Mouse (Mus musculus) stomach, embryonic 14.5 days (tissue): ENCODE measurements around the gene Ntn1. TPM values are rescaled to one million over a fixed set of nuclear protein-coding genes. Genes with fewer than 3 reads are reported as not detected.

ENCODE experiments used
- ATAC-seq: fragments of 200-750 bp; cut with Nextera tagmentation; 2 replicates; pipeline ENCODE4 v1.8.0; 2017; ENCODE audit warnings: low read depth, moderate TSS enrichment; ENCODE audit not compliant: insufficient number of reproducible peaks, insufficient read depth, low FRiP score
- H3K27ac ChIP-seq: fragments of 300-500 bp; sonication (generic); 2 replicates; pipeline ENCODE4 v1.5.1; 2014; ENCODE audit warnings: mild to moderate bottlenecking, low read length, moderate library complexity, mixed read lengths
- H3K27me3 ChIP-seq: fragments of 300-500 bp; sonication (generic); 2 replicates; pipeline ENCODE4 v1.6.1; 2014; ENCODE audit warnings: low read length, control low read depth, mixed read lengths; ENCODE audit not compliant: control insufficient read depth, insufficient read depth
- H3K36me3 ChIP-seq: fragments of 300-500 bp; sonication (generic); 2 replicates; pipeline ENCODE4 v1.6.1; 2014; ENCODE audit warnings: mild to moderate bottlenecking, control low read depth, low read length, moderate library complexity, mixed read lengths; ENCODE audit not compliant: control insufficient read depth, insufficient read depth
- H3K4me1 ChIP-seq: fragments of 300-500 bp; sonication (generic); 2 replicates; pipeline ENCODE4 v1.6.1; 2014; ENCODE audit warnings: low read length, control low read depth, mixed read lengths; ENCODE audit not compliant: control insufficient read depth, insufficient read depth
- H3K4me2 ChIP-seq: fragments of 300-500 bp; sonication (generic); replicated peaks from 2 replicates; pipeline ENCODE4 v1.6.1; 2014; ENCODE audit warnings: low read depth, low read length, control low read depth
- H3K4me3 ChIP-seq: fragments of 300-500 bp; sonication (generic); 2 replicates; pipeline ENCODE4 v1.5.1; 2014; ENCODE audit warnings: low read depth, low read length, control low read depth
- H3K9ac ChIP-seq: fragments of 300-500 bp; sonication (generic); replicated peaks from 2 replicates; pipeline ENCODE4 v1.6.1; 2014; ENCODE audit warnings: low read depth, mild to moderate bottlenecking, control low read depth, low read length, moderate library complexity, mixed read lengths
- H3K9me3 ChIP-seq: fragments of 300-500 bp; sonication (generic); 2 replicates; pipeline ENCODE4 v1.6.1; 2016; ENCODE audit warnings: low read depth, low read length, control low read depth; ENCODE audit not compliant: control insufficient read depth
- WGBS: fragments of 180-500 bp; shearing (Covaris S2); extraction: QIAGEN DNeasy Blood & Tissue Kit; methylation state at CpG from one replicate; pipeline ENCODE4 v1.1.7; 2014; 5-methylcytosine and 5-hydroxymethylcytosine counted together
- polyA plus RNA-seq: library from polyadenylated mRNA; unstranded; fragments of >200 nt; fragmentation: Nextera tagmentation; extraction: Ambion mirVana; gene quantifications from 2 replicates; pipeline ENCODE4 v1.2.1, GENCODE M21; 2014

Gene Ntn1
- polyA plus RNA-seq, 1 experiment from 2014 or later = 8.7 TPM

DNA sequence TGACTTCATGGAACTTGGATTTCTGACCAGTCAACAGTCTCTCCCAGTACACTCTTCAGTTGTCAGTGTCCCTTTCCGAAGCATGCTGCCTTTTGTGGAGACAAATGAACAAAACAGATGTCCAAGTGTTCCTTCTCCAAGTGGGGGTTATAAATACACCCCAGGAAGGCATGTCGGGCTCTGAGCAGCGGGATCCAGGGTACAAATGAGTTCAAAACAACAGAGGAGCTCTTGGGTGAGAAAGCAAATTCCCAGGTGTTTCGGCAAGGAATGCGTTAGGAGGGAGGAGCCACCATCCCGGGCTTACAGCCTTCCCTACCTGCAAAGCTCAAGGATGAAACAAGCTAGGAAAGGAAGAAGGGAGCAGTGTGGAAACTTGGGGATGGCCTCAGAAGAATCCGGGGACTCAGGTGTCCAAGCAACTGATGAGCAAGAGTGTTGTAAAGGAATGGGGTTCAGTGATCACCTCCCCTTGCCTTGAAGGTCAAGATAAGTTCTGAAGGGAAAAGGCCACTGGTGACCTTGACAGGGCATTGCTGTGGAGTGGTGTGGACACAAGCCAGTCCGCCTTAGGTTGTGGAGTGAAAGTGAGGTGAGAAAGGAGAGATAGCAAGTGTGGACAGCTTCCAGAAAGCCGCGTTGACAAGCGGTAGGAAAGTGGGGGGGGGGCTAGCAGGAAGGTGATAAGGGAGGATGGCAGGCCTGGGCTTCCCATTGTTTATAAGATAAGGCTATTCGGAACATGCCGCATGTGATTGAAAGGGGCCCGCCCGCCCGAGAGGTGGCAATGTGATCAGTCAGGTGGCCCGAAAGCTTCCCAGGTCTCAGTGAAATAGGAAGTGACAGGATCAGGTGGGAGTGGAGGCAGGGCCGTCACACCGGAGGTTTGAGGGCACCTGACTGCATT lies 10.0 kb downstream of the Ntn1 start:
- H3K9ac ChIP-seq = no peak overlapping the region
- H3K4me2 ChIP-seq = no peak overlapping the region
- H3K4me1 ChIP-seq = peaks cover 2% of the 10 kb centered on the region
- H3K27me3 ChIP-seq = peaks cover 21% of the 10 kb centered on the region
- H3K36me3 ChIP-seq = no peaks in the 10 kb centered on the region
- H3K27ac ChIP-seq = no peak overlapping the region
- no peak for ATAC-seq
- no peaks in the 10 kb centered on the region for H3K9me3 ChIP-seq
- 9% methylated on average over 19 of the region's 19 CpGs for WGBS
- no peak overlapping the region for H3K4me3 ChIP-seq

DNA sequence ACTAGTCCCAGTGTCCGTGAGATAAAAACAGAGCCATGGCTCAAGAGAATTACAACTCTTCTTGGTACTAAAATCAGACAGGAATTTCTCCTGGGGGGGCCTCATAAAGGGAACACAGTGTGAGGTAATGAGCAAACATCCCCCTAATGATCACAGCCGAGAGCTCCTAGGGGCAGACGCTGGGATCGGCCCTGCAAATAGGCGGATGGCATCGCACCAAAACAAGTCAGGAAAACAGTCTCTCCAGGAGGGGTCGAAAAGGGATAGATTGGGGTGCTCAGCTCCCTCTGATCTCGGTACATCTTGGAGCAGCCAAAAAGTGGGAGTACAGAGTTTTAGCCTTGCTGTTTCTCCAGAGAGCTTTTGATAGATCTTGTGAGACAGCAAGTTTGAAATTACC lies 11.0 kb downstream of the Ntn1 start:
- Histone ChIP-seq H3K4me1 (peaks cover 10% of the 10 kb centered on the region), H3K4me2 (no peak overlapping the region), H3K9ac (no peak overlapping the region), H3K27me3 (peaks cover 26% of the 10 kb centered on the region), H3K9me3 (no peaks in the 10 kb centered on the region), H3K4me3 (no peak overlapping the region), H3K27ac (no peak overlapping the region), H3K36me3 (no peaks in the 10 kb centered on the region)
- WGBS = 12% methylated on average over 8 of the region's 8 CpGs
- ATAC-seq = no peak

DNA sequence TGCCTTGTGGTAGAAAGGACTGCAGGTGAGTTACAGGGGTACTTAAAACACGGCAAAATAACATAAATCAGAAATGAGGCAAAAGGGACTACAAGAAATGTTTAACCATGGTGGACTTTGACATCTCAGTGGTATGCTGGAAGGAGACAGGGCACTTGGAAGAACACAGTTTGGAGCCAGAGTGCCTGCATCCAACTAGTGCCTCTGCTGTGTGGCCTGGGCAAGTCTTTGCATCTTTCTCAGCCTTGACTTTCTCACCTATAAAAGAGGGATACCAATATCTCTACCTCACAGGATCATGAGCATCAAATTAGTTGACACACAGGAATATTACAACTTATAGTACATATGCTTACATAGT lies 12.0 kb downstream of the Ntn1 start:
- Histone ChIP-seq H3K4me1 (peaks cover 13% of the 10 kb centered on the region), H3K36me3 (no peaks in the 10 kb centered on the region), H3K9ac (no peak overlapping the region), H3K27me3 (peaks cover 26% of the 10 kb centered on the region), H3K9me3 (no peaks in the 10 kb centered on the region), H3K4me3 (no peak overlapping the region), H3K4me2 (no peak overlapping the region), H3K27ac (no peak overlapping the region)
- WGBS = 33% methylated on average over 1 of the region's 1 CpGs
- ATAC-seq = no peak

DNA sequence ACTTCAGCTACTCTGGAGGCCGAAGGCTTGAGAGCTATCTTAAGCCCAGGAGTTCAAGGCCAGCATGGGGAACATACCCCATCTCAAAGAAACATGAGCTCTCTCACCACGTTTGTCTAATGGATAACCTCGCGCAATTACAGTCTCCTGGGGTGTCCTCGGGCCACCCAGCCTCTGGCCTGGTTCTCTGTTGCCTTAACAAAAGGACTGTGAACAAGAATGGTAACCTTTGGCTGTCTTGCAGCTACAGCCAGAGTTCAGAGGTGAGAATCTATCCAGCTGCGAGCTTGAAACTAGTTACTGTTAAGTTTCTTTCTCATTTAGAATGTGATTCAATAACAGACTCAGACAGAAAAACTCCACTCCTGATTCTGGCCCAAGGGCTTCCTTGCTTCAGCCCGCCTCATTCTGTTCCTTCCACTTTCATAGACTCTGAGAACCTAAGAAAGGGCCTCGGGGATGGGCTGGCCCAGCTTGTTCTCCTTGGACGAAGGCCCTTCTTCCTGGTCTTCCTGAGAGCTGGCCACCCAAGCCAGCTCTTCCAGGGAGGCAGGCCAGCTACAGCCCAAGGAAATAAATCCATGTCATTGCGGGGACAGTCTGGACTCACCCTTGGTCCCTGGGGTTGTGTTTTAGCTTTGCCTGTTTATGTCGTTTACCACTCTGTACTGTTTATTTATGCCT lies 12.5 kb downstream of the Ntn1 start:
- H3K9ac ChIP-seq = no peak overlapping the region
- H3K4me2 ChIP-seq = no peak overlapping the region
- no peaks in the 10 kb centered on the region for H3K9me3 ChIP-seq
- ATAC-seq = no peak
- peaks cover 18% of the 10 kb centered on the region for H3K4me1 ChIP-seq
- H3K27ac ChIP-seq = no peak overlapping the region
- H3K36me3 ChIP-seq = no peaks in the 10 kb centered on the region
- peaks cover 26% of the 10 kb centered on the region for H3K27me3 ChIP-seq
- 59% methylated on average over 11 of the region's 11 CpGs for WGBS
- H3K4me3 ChIP-seq = no peak overlapping the region

DNA sequence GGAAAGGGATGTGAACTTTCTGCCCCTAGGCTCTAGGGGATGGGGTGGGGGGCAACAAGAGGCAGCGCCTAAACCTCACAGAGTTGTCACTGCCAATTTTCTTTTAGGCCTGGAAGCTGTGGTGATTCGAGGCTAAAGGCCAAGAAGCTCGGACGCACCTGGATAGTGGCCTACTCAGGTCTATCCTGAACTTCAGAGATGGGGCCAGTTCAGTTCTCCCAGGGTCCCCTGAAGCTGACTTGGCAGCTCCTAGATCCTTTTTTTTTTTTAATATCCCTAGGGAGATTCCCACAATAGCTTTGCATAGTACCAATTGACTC lies 13.2 kb downstream of the Ntn1 start:
- ATAC-seq = no peak
- 43% methylated on average over 4 of the region's 4 CpGs for WGBS
- Histone ChIP-seq H3K9me3 (no peaks in the 10 kb centered on the region), H3K27me3 (peaks cover 23% of the 10 kb centered on the region), H3K4me1 (peaks cover 18% of the 10 kb centered on the region), H3K4me3 (peak overlapping the region; percentile 70), H3K4me2 (peak overlapping the region; percentile 94), H3K27ac (peak overlapping the region; percentile 77; the same call in 1 of the 2 replicates), H3K9ac (peak overlapping the region; percentile 63), H3K36me3 (no peaks in the 10 kb centered on the region)

DNA sequence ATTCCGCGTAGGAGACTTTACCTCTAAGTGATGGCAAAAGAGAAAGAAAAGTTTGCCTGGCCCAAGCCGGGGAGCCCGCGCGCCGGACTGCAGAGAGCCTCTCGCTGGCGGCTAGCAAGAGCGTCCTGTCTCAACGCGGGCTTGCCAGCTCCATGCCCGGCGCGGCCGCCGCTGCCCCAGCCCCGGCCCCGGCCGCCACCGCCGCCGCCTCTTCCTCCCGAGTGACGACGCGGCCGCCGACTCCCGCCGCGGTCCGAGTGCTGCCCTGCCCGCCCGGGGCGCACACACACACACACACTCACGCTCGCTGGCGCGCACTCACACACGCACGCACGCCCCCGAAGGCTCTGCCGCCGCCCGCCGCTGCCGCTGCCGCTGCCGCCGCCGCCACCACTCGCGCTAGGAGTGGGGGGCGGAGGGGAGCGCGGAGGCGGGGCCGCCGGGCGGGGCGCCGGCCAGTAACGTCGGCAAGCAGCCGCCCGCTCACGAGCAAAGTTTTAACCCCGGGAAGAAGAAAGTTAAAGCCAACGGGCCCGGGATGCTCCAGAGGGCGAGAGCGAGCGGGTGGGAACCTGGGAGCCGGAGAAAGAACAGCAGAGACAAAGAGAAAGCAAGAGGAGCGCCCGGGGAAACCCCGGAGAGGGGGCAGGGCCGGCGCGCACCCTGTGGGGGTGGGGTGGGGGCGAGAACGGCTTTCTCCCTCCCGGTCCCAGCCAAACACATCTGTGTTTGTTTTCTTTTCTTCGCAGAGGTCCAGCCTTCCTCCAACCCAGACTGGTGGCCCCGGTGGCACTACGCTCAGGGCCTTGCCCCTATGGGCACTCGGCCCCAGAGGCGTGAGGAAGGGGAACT lies 13.8 kb downstream of the Ntn1 start:
- no peaks in the 10 kb centered on the region for H3K9me3 ChIP-seq
- H3K4me1 ChIP-seq = peaks cover 18% of the 10 kb centered on the region
- H3K9ac ChIP-seq = peak overlapping the region; percentile 63
- H3K4me2 ChIP-seq = peak overlapping the region; percentile 94
- H3K27ac ChIP-seq = peak overlapping the region; percentile 77
- H3K27me3 ChIP-seq = peaks cover 20% of the 10 kb centered on the region
- peak; percentile 59; the same call in 1 of the 2 replicates for ATAC-seq
- WGBS = 2% methylated on average over 82 of the region's 90 CpGs
- H3K4me3 ChIP-seq = peak overlapping the region; percentile 70
- no peaks in the 10 kb centered on the region for H3K36me3 ChIP-seq

DNA sequence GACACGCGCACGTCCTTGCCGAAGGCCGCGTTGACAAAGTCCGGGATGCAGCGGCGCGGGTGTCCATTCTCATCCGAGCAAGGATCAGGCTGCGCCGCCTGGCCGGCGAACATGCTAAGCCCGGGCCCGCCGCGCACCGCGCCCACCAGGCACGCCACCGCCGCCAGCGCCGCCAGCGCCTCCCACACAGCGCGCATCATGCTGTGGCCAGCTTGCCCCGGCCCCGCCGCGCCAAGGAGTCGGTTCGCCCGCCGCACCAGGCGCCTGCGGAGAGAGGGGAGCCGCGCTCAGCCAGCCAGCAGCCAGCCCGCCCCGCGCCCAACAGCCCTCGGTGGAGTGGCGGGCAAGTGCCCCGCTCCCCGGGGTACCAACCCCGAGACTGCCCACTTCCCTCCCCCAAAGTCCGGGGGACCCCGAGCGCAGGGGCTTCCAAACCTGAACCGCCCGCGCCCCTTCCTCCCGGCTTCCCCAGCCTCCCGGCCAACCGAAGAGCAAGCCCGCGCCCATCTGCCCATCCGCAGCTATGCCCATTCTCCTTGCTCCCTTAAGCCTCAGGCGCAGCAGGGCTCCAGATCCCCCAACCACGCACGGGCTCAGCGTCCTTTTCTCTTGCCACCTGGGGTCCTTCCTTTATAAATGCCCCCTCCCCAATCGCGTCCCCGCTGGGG lies 14.6 kb downstream of the Ntn1 start:
- Histone ChIP-seq H3K4me2 (peak overlapping the region; percentile 94), H3K4me3 (peak overlapping the region; percentile 70), H3K27me3 (peaks cover 14% of the 10 kb centered on the region), H3K4me1 (peaks cover 18% of the 10 kb centered on the region), H3K9ac (peak overlapping the region; percentile 63), H3K9me3 (no peaks in the 10 kb centered on the region), H3K27ac (peak overlapping the region; percentile 77), H3K36me3 (no peaks in the 10 kb centered on the region)
- under 1% methylated on average over 61 of the region's 68 CpGs for WGBS
- peak; percentile 43; the same call in 1 of the 2 replicates for ATAC-seq
